Mouse (Mus musculus): ENCODE results near the gene Chpt1.
"Not testable (repeated sequence)": the region's sequence is repeated elsewhere in the genome, so short reads cannot be mapped to it uniquely, and the experiment has no call there.

Gene Chpt1

GRCm38 (mm10) chr10:88494959-88495587 lies 8.8 kb downstream of the Chpt1 start:
- no peak for DNase-seq

- DNase-seq = no peak
Measured at GRCm38 (mm10) chr10:88492658-88493057, 11.2 kb downstream of the Chpt1 start.

- no peak for DNase-seq
Measured at GRCm38 (mm10) chr10:88491632-88492031, 12.2 kb downstream of the Chpt1 start.

- DNase-seq = no peak
Measured at GRCm38 (mm10) chr10:88488629-88489028, 15.2 kb downstream of the Chpt1 start.

- DNase-seq = not testable (repeated sequence)
Measured at GRCm38 (mm10) chr10:88482866-88483265, 21.0 kb downstream of the Chpt1 start.

GRCm38 (mm10) chr10:88460122-88460820 lies 43.6 kb downstream of the Chpt1 start:
- no peak for DNase-seq

GRCm38 (mm10) chr10:88459502-88459992 lies 44.3 kb downstream of the Chpt1 start, which contains the start of gene Sycp3:
Sycp3 (plus strand) TSS chr10:88459569.
- no peak for DNase-seq

GRCm38 (mm10) chr10:88457816-88458215 lies 46.1 kb downstream of the Chpt1 start:
- DNase-seq = peak; percentile 19

- DNase-seq = no peak
Measured at GRCm38 (mm10) chr10:88451990-88452389, 51.9 kb downstream of the Chpt1 start.

- peak; percentile 39 for DNase-seq
Measured at GRCm38 (mm10) chr10:88451221-88451620, 52.7 kb downstream of the Chpt1 start.

GRCm38 (mm10) chr10:88441224-88441623 lies 62.6 kb downstream of the Chpt1 start:
- DNase-seq = no peak

GRCm38 (mm10) chr10:88427998-88428397 lies 75.9 kb downstream of the Chpt1 start:
- DNase-seq = no peak

- no peak for DNase-seq
Measured at GRCm38 (mm10) chr10:88426896-88427295, 77.0 kb downstream of the Chpt1 start.

GRCm38 (mm10) chr10:88426158-88426816 lies 77.6 kb downstream of the Chpt1 start:
- peak; percentile 75 for DNase-seq

GRCm38 (mm10) chr10:88420655-88421435 lies 83.0 kb downstream of the Chpt1 start:
- no peak for DNase-seq

GRCm38 (mm10) chr10:88420141-88420541 lies 83.7 kb downstream of the Chpt1 start:
- no peak for DNase-seq

- no peak for DNase-seq
Measured at GRCm38 (mm10) chr10:88417686-88418085, 86.2 kb downstream of the Chpt1 start.

GRCm38 (mm10) chr10:88412290-88412995 lies 91.4 kb downstream of the Chpt1 start:
- DNase-seq = no peak

GRCm38 (mm10) chr10:88409751-88410150 lies 94.1 kb downstream of the Chpt1 start:
- DNase-seq = no peak

- DNase-seq = no peak
Measured at GRCm38 (mm10) chr10:88407875-88408631, 95.8 kb downstream of the Chpt1 start.

- DNase-seq = no peak
Measured at GRCm38 (mm10) chr10:88405812-88406211, 98.1 kb downstream of the Chpt1 start.
